Mouse (Mus musculus) kidney, adult 18-20 months (tissue): Measurements from ENCODE around the gene Mast3.
A peak's percentile ranks its signal among the peaks of the same experiment; 100 is the strongest.

Source experiments
- DNase-seq: peaks from one replicate; pipeline ENCODE4 v3.0.0; 2021

Mast3 gene

GRCm38 (mm10) chr8:70774740-70775139, 30.1 kb downstream of the Mast3 start:
- no peak for DNase-seq

- peak; percentile 81 for DNase-seq
Observed at GRCm38 (mm10) chr8:70773833-70774232, 31.0 kb downstream of the Mast3 start.

- no peak for DNase-seq
Observed at GRCm38 (mm10) chr8:70773410-70773809, 31.4 kb downstream of the Mast3 start.

- no peak for DNase-seq
Observed at GRCm38 (mm10) chr8:70772890-70773289, 32.0 kb downstream of the Mast3 start.

GRCm38 (mm10) chr8:70772075-70772474, 32.8 kb downstream of the Mast3 start:
- DNase-seq: no peak

- no peak for DNase-seq
Observed at GRCm38 (mm10) chr8:70771217-70771616, 33.6 kb downstream of the Mast3 start.

GRCm38 (mm10) chr8:70770748-70771147, 34.1 kb downstream of the Mast3 start:
- DNase-seq: no peak

- DNase-seq: no peak
Observed at GRCm38 (mm10) chr8:70769858-70770257, 35.0 kb downstream of the Mast3 start.

- peak; percentile 95 for DNase-seq
Observed at GRCm38 (mm10) chr8:70769359-70769758, 35.5 kb downstream of the Mast3 start.

GRCm38 (mm10) chr8:70768956-70769355, 35.9 kb downstream of the Mast3 start:
- DNase-seq: no peak

GRCm38 (mm10) chr8:70768231-70768776, 36.5 kb downstream of the Mast3 start:
- no peak for DNase-seq

- no peak for DNase-seq
Observed at GRCm38 (mm10) chr8:70767503-70767902, 37.4 kb downstream of the Mast3 start.

GRCm38 (mm10) chr8:70766571-70767440, 38.0 kb downstream of the Mast3 start:
- peak; percentile 91 for DNase-seq

- DNase-seq: peak; percentile 47
Observed at GRCm38 (mm10) chr8:70765838-70766570, 38.9 kb downstream of the Mast3 start.

GRCm38 (mm10) chr8:70765329-70765728, 39.5 kb downstream of the Mast3 start:
- no peak for DNase-seq

- DNase-seq: no peak
Observed at GRCm38 (mm10) chr8:70764676-70765075, 40.2 kb downstream of the Mast3 start.

- no peak for DNase-seq
Observed at GRCm38 (mm10) chr8:70764026-70764425, 40.8 kb downstream of the Mast3 start.

GRCm38 (mm10) chr8:70763354-70763753, 41.5 kb downstream of the Mast3 start:
- peak; percentile 69 for DNase-seq

- no peak for DNase-seq
Observed at GRCm38 (mm10) chr8:70762118-70762517, 42.7 kb downstream of the Mast3 start.

- peak; percentile 92 for DNase-seq
Observed at GRCm38 (mm10) chr8:70760775-70761406, 44.0 kb downstream of the Mast3 start, which contains the start of gene Mpv17l2. TSS of gene Mpv17l2 (minus strand) at chr8:70760946.

GRCm38 (mm10) chr8:70760350-70760749, 44.5 kb downstream of the Mast3 start:
- DNase-seq: no peak

GRCm38 (mm10) chr8:70758616-70759561, 46.0 kb downstream of the Mast3 start:
- peak; percentile 47 for DNase-seq
